Mouse (Mus musculus): ENCODE results near the gene Galt. TPM values are rescaled to one million over a fixed set of nuclear protein-coding genes. Genes with fewer than 3 reads are reported as not detected.
"Not testable (repeated sequence)": the region's sequence is repeated elsewhere in the genome, so short reads cannot be mapped to it uniquely, and the experiment has no call there.

The Galt gene
- total RNA-seq, 2 experiments from 2014 or later, result 27.0 to 41.1 TPM

DNA sequence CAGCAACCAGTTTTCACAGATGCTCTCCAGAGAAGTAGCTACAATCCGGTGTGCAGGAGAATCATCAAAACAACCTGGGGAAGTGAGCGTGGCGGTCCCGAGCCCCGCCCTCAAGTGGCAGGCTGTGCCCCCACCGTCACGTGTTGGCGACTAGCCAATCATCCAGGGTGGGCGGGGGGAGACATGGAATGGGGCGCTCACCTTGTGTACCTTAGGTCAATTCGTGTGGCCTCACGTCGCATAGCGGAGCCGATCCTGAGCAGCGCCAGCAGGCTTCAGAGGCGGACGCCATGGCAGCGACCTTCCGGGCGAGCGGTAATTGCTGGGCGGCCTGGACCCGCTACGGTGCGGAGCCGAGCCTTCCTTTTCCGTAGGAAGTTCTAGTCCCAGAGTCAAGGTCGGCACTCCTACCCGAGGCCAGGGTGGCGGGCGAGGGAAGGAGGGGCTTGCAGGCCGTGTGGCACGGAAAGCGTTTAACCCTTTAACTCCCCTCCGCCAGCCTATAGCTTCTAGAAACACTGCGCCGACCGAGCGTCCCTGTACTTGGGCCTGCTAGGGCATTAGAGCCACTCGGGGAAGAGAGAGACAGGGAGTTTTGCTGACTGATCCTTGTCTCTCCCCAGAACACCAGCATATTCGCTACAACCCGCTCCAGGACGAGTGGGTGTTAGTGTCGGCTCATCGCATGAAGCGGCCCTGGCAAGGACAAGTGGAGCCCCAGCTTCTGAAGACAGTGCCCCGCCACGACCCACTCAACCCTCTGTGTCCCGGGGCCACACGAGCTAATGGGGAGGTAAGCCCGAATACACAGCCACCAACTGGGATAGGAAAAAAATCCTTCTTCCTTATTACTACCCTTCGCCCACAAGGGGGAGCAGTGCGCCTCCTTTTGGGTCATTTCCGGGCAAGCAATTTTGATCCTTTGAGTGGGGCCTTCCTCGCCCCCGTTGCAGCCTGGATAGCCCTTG, 594 bp downstream of the Galt start, which contains the start of gene Sigmar1:
Gene Sigmar1, minus strand, starts transcription at position 820 of the 968 bp plus-strand sequence.
- peak; percentile 88; the same call in 1 of the 2 replicates for TF ChIP-seq CTCF (IDR thresholded peaks at IDR 0.05)
- H3K27ac ChIP-seq, result peak within 1 kb of the TSS; percentile 97
- H3K4me3 ChIP-seq, result peak within 1 kb of the TSS; percentile 92
- peak; percentile 87 for DNase-seq
- intact Hi-C loops (cut with DNase I), result loop anchor here (10.0 kb wide), 1 partner anchor 1199 kb away; no protein-coding TSS in a partner anchor

DNA sequence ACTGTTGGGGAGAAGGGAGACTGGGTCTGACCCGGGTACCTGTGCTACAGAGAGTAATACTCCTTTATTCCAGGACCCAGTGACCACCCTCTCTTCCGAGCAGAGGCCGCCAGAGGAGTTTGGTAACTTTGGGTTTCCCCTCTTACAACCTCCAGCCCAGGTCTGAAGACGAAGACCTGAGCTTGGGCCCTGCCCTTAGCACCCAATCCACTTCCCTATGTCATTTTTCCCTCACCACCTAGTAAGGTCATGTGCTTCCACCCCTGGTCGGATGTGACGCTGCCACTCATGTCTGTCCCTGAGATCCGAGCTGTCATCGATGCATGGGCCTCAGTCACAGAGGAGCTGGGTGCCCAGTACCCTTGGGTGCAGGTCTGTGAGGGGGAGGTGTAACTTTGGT, 1.4 kb downstream of the Galt start:
- H3K4me3 ChIP-seq, result peak overlapping the region; percentile 92
- peak overlapping the region; percentile 97 for H3K27ac ChIP-seq
- no peak for TF ChIP-seq CTCF (IDR thresholded peaks at IDR 0.05)
- no peak for DNase-seq
- intact Hi-C loops (cut with DNase I), result loop anchor here (10.0 kb wide), 1 partner anchor 1198 kb away; no protein-coding TSS in a partner anchor

DNA sequence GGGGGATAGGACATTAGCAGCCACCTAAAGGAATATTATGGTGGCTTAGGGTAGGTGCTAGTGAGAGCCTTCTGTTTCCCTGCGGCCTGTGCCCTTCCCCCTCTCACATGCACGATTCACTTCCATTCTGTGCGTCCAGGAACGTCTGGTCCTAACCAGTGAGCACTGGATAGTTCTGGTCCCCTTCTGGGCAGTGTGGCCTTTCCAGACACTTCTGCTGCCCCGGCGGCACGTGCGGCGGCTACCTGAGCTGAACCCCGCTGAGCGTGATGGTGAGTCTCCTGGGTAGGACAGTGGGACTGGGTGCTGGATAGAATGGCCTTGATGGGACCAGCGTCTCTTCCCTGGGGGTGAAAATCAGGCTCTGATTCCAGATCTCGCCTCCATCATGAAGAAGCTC, 2.3 kb downstream of the Galt start:
- DNase-seq, result no peak
- Histone ChIP-seq H3K4me3 (no peak overlapping the region), H3K27ac (no peak overlapping the region)
- TF ChIP-seq CTCF (IDR thresholded peaks at IDR 0.05), result no peak
- intact Hi-C loops (cut with DNase I), result loop anchor here (10.0 kb wide), 1 partner anchor 1197 kb away; no protein-coding TSS in a partner anchor

DNA sequence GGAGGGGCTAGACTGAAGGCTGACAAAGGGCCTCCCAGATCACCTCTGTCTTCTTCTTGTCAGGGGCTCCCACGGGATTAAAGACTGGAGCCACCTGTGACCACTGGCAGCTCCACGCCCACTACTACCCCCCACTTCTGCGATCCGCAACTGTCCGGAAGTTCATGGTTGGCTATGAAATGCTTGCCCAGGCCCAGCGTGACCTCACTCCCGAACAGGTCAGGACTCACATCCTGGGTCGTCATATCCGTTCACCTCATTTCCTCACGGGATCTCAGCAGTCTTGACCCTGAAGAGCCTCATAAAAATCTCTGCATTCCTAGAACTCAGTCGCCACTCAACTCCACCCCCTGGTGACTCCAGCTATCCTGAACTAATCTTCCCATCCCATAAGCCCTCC, 3.0 kb downstream of the Galt start:
- intact Hi-C loops (cut with DNase I), result loop anchor here (10.0 kb wide), 1 partner anchor 1197 kb away; no protein-coding TSS in a partner anchor
- DNase-seq, result no peak
- Histone ChIP-seq H3K4me3 (no peak overlapping the region), H3K27ac (no peak overlapping the region)
- TF ChIP-seq CTCF (IDR thresholded peaks at IDR 0.05), result no peak

DNA sequence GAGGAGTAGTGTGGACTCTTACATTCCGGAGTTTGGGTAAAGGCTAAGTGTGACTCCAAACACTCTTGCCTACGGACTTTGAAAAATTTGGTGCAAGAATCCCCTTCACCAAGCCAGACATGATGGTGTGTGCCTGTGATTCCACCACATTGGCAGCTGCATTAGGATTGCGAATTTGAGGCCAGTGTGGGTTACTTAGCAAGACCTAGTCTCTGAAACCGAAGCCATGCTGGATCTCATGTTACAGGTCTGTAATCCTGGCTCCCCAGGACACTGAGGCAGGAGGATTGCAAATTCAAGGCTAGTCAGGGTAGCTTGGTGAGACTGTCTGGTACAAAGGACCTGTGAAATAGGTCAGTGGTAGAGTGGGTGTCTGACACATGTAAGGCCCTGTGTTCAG, 3.7 kb downstream of the Galt start:
- intact Hi-C loops (cut with DNase I), result loop anchor here (10.0 kb wide), 1 partner anchor 1196 kb away; no protein-coding TSS in a partner anchor
- no peak for TF ChIP-seq CTCF (IDR thresholded peaks at IDR 0.05)
- Histone ChIP-seq H3K4me3 (no peak overlapping the region), H3K27ac (peak overlapping the region; percentile 96)
- no peak for DNase-seq

DNA sequence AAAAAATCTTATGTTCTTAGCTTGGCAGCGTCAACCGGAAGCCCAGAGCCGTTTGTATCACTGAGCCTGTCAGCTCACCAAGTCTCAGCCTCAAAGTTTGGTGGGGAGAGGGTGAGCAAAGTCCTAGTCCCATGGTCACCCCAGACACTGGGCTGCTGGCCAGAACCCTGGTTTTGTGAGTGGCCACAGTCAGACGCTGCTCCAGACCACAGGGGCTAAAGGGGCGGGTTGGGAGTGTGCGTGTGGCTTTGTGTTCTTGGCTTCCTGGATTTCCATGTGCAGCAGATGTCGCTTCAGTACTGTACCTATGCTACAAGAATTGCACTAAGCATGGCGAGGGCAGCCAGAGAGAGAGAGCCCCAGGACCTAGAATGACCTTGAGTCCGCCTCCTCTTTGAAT, 4.2 kb downstream of the Galt start:
- no peak for TF ChIP-seq CTCF (IDR thresholded peaks at IDR 0.05)
- intact Hi-C loops (cut with DNase I), result loop anchor here (10.0 kb wide), 1 partner anchor 1196 kb away; no protein-coding TSS in a partner anchor
- Histone ChIP-seq H3K4me3 (no peak overlapping the region), H3K27ac (peak overlapping the region; percentile 96)
- DNase-seq, result peak; percentile 43

DNA sequence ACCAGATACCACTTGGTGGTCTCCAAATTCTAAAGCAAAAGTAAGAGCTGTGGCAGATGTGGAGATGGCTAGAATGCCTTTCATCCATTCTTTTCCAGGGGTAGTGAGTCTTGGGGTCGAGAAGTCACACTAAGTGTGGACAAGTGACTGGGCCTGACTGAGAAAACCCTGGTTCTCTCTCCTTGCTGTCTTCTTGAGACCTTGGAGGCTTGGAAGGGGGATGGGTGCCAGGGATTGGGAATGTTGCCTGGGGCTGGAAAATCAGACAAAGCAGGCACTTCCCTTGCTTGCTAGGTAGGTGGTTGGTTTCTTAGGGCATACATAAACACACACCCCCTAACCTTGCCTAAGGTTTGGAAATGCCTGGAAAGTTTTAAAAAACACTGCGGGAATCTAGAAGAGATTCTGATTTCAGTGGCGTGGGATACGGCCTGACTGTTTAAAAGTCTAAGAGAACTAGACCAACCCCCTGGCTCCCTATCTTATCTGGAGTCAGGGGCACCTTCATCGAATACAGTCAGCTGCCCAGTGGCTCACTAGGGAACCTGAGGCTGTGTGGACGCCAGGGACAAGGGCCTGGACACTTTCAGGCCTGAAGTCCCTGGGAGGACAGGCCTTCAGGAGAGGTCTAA, 4.7 kb downstream of the Galt start:
- peak overlapping the region; percentile 85 for H3K4me3 ChIP-seq

DNA sequence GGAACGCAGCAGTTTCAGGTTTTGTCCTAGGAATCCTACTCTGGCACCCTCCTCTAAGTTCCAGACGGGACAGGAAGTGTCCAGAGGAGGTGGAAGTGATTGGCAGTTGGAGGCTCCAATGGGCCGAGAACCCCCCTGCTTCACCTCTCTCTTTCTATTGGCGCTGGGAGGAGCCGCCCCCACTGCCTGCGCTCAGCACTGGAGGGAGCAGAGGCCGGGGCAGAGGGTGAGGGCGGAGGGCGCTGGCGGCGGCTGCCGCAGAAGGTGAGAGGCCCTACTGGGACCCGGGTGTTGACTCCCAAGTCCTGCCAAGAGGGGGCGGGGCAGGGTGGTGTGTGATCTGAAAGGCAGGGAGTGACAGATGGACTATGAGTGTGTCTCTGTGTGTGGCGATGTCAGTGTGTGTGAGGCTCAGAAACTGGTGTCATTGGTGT, 5.3 kb downstream of the Galt start:
- no peak; the same call in 1 of the 2 replicates for TF ChIP-seq CTCF (IDR thresholded peaks at IDR 0.05)
- Histone ChIP-seq H3K4me3 (peak overlapping the region; percentile 85), H3K27ac (peak overlapping the region; percentile 96)
- intact Hi-C loops (cut with DNase I), result no loop called here
- DNase-seq, result peak; percentile 97

More for the DNA sequence above, 4.7 kb downstream of the Galt start:
- H3K27ac ChIP-seq, result peak overlapping the region; percentile 96
- intact Hi-C loops (cut with DNase I), result loop anchor here (10.0 kb wide), 1 partner anchor 1195 kb away; no protein-coding TSS in a partner anchor
- TF ChIP-seq CTCF (IDR thresholded peaks at IDR 0.05), result no peak
- no peak for DNase-seq

DNA sequence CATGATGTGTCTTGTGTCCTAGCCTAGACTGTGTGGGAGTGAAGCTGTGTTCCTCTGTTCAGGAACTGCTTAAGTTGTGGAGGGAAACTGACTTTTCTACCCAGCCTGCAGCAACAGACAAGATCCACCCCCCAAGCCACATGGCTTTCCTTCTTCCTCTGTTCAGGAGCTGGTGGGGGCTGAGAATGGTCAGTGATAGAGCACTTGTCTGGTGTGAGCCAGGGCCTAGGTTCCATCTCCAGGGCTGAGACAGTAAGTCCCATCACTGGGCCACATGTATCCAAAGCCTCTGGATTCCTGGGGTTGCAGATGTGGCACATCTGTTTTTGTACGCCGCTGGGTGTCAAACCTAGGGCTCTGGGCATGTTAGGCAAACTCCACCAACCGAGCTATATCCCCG, 5.9 kb downstream of the Galt start:
- Histone ChIP-seq H3K4me3 (peak overlapping the region; percentile 85), H3K27ac (peak overlapping the region; percentile 96)
- intact Hi-C loops (cut with DNase I), result no loop called here
- no peak for DNase-seq
- no peak for TF ChIP-seq CTCF (IDR thresholded peaks at IDR 0.05)

DNA sequence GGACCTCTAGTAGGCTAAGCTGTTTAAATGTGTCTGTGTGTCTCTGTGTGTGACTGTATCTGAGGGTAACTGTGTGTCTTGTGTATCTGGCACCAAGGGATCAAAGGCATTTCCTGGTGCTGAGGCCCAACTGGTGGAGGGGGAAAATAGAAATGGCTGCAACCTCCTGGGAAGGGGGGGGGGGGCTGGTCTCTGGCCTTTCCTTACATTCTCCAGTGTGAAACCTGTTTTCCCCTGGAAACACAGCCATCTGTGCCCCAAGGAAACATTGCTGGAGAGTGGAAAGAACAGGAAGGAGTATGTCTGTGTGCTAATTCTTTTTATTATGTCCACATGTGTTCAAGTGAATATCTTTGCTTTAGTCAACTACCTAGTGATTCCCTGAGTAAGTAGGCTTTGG, 6.7 kb downstream of the Galt start:
- Histone ChIP-seq H3K4me3 (peak overlapping the region; percentile 85), H3K27ac (peak overlapping the region; percentile 96)
- TF ChIP-seq CTCF (IDR thresholded peaks at IDR 0.05), result no peak
- DNase-seq, result no peak
- intact Hi-C loops (cut with DNase I), result no loop called here

DNA sequence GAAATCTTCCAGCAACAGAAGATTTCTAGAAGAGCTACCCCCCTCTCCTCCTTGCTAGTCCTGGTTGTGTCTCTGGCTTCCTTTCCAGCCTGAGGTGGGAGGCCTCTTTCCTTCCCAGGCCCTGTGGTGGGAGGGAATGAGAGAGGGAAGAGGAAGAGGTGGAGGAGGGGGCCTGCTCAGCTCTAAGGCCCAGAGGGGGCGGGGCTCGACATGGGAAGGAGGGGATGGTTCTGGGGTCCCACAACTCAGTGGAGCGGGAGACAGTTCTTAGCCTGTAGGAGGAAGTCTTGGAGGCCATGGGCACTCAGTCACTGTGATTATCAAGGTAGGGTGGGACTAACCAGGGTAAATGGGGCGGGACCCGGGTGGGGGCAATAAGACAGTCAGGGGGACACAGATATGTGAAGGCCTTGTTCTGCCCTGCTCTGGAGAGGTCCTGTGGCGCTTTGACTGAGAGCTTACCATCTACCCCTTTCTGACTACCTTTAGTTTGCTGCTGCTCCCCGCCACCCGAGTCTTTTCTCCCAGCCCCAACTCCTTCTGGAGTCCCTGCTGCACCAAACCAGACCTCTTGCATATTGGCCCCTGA, 7.2 kb downstream of the Galt start:
- Histone ChIP-seq H3K27ac (peak overlapping the region; percentile 96), H3K4me3 (peak overlapping the region; percentile 85)
- intact Hi-C loops (cut with DNase I), result no loop called here
- no peak for TF ChIP-seq CTCF (IDR thresholded peaks at IDR 0.05)
- DNase-seq, result peak; percentile 55

DNA sequence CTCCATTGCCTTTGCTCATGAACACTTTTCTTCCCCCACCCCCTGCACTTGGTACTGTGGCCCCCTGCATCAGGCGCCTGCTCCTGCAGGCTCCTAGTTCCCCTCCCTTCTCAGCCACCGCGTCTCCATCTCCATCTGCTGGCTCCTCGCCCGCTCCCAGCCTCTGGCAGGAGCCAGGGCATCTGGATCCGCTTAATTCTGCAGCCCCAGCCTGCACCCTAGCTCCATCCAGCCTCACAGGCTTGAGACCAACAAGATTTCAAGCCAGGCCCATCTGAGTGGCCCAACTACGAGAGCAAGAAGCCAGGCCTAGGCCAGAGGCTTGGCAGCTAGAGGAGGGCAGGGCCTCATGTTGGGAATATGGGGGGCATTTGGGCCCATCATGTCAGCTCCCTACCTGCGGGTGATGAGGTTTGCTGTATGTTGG, 7.7 kb downstream of the Galt start:
- DNase-seq, result peak; percentile 92
- intact Hi-C loops (cut with DNase I), result not testable (repeated sequence)
- Histone ChIP-seq H3K4me3 (peak overlapping the region; percentile 85), H3K27ac (peak overlapping the region; percentile 96)

DNA sequence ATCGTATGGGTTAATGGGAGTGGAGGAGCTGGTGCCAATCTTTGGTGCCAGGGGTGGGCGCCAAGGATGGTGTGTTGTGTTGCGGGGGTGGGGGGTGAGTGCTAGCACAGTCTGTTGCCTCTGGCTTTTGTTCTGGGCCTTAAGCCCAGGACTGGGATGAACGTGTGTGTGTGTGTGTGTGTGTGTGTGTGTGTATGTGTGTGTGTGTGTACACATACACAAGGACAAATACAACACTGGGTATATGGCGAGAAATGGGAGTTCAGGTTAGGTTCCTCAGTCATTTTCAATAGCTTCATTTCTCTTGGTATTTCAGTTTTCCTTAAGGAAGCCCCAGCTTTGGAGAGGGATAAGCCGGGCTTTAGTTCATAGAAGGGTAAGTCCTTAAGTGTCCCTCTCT, 8.1 kb downstream of the Galt start:
- DNase-seq; intact Hi-C loops (cut with DNase I): not testable (repeated sequence)
- Histone ChIP-seq H3K4me3 (peak overlapping the region; percentile 85), H3K27ac (peak overlapping the region; percentile 96)

DNA sequence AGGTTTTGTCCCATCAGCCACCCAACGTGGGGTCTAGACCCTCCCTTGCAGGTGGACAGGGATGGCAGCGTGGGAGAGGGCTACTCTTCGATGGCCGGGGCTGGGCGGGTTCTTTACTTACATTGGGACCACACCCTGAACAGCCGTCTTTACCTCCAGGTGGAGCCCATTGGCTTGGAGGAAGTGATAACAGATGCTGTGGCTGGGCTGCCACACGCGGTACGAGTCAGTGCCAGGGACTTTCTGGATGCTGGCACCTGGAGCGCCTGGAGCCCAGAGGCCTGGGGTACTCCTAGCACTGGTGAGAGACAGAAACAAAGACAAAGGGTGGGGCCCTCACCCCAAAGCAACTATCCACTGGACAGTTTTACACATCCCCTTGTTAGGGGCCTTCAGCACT, 12.3 kb downstream of the Galt start:
- H3K27ac ChIP-seq; H3K4me3 ChIP-seq; DNase-seq; intact Hi-C loops (cut with DNase I): not testable (repeated sequence)

DNA sequence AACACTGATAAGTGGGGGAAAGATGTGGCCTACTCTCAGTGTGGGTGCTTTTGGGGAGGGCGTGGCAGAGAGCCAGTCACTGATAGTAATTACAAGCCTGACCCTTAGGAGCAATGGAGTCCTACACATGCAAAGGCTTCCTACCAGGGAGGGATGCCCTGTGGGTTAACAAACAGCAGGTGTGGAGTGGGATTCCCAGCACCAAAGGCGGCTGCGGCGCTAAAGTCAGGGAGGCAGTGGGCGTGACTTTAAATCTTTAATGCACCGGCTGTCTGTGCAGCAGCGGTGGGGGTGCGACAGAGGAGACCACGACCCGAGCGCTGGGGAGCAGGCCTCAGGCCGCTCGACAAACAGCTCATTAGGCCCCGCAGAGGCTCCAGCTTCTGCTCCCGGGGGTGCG, 17.9 kb downstream of the Galt start:
- intact Hi-C loops (cut with DNase I); DNase-seq: not testable (repeated sequence)
- H3K4me3 ChIP-seq, result peak overlapping the region; percentile 68
- H3K27ac ChIP-seq, result peak overlapping the region; percentile 79

DNA sequence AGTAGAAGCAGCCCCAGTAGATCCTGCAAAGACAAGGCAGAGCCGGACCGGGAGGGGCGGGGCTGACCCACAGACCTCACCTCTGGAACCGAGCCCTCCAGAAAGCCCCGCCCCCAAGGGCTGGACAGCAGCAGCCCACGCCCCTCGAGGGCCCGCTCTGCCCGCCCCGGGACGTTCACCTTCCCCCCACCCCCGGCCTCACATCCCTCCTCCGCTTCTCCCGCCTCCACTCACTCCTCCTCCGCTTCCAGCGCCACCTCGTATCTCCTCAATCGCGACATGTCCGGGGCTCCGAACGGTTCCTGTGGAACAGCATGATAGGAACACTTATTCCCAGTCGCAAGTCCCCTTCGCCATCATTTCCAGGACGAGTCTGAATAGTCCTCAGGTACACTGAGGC, 18.5 kb downstream of the Galt start:
- intact Hi-C loops (cut with DNase I), result not testable (repeated sequence)
- H3K4me3 ChIP-seq, result peak overlapping the region; percentile 72
- DNase-seq, result peak; percentile 83
- peak overlapping the region; percentile 84 for H3K27ac ChIP-seq

DNA sequence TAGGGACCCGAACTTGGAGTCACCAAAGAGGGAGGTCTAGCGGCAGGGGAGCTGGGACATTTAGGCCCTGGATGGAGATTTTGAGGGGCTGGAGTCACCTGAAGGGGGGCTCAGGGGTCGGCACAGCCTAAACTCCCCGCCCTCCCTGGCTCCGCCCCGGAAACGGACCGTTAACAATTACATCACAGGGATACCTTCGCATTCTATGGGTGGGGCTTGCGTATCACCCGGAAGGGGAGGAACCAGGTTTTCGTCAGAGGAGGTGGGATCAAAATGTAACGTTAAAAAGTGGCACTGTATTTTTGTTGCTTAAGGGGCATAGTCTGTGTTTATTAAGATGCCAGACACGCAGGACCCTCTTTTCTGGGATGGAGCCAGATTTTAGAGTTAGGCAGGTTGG, 19.0 kb downstream of the Galt start, which contains the start of gene Ccl27a:
Gene Ccl27a, minus strand, starts transcription at position 246 of the 400 bp plus-strand sequence.
- DNase-seq, result peak; percentile 86
- H3K4me3 ChIP-seq, result peak within 1 kb of the TSS; percentile 72
- intact Hi-C loops (cut with DNase I), result not testable (repeated sequence)
- H3K27ac ChIP-seq, result peak within 1 kb of the TSS; percentile 84

Measured in gastrocnemius, adult 2 months (tissue).